Mouse (Mus musculus): ENCODE results near the gene Mcoln2. TPM values are rescaled to one million over a fixed set of nuclear protein-coding genes. Genes with fewer than 3 reads are reported as not detected.
A peak's percentile ranks its signal among the peaks of the same experiment; 100 is the strongest.

Gene Mcoln2
- total RNA-seq (2022): under 1 TPM in 3 of 4 experiments, not detected in 1; 0.12 to 0.30 (median 0.17) TPM

DNA sequence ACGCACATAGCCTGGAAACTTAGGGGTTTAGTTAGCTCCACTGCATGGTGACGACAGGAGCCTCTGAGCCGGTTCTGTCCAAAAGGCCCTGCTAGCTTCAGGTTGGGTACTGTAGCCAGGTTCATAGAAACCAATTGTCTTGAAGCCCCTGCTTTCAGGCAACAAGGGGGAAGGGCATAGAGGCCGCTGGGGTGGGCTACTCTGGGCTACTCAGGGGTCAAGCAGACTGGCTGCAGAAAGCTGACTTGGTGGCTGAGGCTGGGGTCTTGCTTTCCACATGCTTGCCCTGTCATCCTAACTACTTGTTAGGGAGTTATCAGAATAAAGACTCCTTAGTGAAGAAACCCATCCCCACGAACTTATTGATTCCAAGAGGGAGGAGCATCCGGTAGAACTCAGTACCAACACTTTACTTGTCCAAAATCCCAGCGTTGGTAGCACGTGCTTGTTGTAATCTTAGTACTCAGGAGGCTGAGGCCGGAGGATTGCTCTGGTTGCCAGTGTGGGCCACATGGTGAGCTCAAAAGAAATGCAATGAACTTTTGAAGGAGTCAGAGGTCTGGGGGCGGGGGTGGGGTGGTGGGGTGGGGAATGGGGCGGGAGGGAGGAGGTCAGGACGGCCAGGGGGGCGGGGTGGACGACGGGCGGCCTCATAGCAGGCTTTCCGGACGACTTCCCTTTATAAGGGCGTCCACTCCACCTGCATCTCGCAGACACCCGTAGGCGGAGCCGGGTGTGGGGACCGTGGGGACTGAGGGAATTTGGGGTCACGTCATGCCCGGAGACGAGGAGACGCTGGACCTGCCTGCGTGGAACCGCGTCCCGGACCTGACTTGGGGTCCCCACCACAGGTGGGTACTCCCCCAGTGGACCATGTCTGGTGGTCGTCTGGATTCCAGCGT lies at the start of gene Mcoln2:
Gene Mcoln2 (plus strand): TSS at position 678 of the 902 bp plus-strand sequence.
- no peak for DNase-seq (ENCODE audit: low spot score)

GRCm38 (mm10) chr3:146099925-146100324 lies 49.7 kb upstream of the Mcoln2 start:
- DNase-seq (ENCODE audit: low spot score): no peak

DNA sequence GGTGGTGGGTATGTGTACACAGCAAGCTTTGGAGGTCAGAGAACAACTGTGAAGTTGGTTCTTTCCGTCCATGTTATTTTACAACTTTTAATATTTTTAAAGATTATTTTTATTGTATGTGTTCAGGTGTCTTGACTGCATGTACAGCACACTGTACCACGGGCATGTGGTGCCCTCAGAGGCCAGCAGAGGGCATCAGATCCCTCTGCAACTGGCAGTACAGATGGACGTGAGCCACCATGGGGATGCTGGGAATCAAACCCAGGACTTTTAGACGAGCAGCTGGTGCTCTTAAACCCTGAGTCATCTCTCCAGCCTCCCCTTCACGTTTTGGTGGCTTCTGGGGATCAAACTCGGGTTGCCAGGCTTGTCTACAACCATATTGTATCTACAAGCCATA lies 47.6 kb upstream of the Mcoln2 start:
- DNase-seq (ENCODE audit: low spot score): no peak

DNA sequence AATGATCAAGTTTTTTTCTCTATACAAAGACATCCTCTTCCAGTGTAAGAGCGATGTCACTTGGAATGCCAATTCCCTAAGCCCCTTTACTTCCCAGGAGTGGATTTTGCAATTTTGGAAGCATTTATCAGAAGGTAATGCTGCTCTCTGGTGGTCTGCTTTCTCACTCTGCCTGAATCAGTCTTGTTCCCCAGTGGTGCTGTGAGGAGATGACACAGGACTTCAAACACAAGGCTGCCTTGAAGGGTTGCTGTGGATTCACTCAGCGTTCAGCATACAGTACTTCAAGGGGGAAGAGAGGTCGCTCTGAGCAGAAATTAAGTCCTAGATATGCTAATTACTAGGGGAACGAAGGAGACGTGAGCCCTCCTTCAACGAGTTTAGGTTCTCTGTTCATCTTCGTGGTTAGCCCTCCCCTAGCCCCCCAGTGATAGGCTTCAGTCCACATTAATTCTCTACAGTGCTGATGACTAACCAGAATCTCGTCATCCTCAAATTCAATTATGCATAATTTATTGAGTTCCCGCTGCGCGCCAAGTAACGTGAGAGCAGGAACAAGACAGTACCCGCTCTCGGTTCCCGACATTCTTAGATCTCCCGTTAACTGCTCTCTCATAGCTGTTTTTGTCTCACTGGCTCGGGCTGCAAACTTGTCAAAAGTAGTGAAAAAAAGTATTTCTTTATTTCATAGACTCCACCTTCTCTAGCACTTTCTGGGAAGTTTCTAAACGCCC lies 42.4 kb upstream of the Mcoln2 start:
- DNase-seq (ENCODE audit: low spot score): no peak

GRCm38 (mm10) chr3:146107921-146108571 lies 41.6 kb upstream of the Mcoln2 start, which contains the start of gene Wdr63:
Gene Wdr63, minus strand, starts transcription at chr3:146108130.
- peak; percentile 49 for DNase-seq (ENCODE audit: low spot score)

GRCm38 (mm10) chr3:146108945-146109344 lies 40.7 kb upstream of the Mcoln2 start:
- no peak for DNase-seq (ENCODE audit: low spot score)

- DNase-seq (ENCODE audit: low spot score): peak; percentile 56
These were observed 39.3 kb upstream of the Mcoln2 start for GRCm38 (mm10) chr3:146110358-146110757.

GRCm38 (mm10) chr3:146110916-146111315 lies 38.7 kb upstream of the Mcoln2 start:
- no peak for DNase-seq (ENCODE audit: low spot score)

- no peak for DNase-seq (ENCODE audit: low spot score)
These were observed 32.2 kb upstream of the Mcoln2 start, which contains the start of gene Mcoln3 for GRCm38 (mm10) chr3:146117258-146117996. Gene Mcoln3, plus strand, starts transcription at chr3:146117450.

DNA sequence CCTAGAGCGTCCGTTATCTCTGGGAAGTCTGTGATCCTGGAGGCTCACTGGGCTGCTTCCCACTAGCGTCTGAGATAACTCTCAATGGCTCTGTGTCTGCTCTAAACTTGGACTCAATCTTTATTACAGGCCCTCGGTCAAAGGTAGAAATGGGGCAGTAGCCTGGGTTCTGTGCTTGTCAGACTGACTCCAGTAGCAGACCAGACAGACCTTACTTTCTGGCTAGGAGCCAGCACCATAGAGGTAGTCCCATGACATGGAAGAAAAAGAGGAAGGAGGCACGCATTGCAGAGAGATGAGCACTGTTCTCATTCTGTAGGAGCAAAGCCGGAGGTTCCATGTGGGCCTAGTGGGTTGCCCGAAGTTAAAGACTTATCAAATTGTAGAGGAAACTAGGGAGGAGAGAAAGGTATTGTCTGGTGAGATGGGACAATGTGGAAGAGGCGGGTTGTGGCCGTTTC lies 31.6 kb upstream of the Mcoln2 start:
- DNase-seq (ENCODE audit: low spot score): no peak

- no peak for DNase-seq (ENCODE audit: low spot score)
These were observed 28.1 kb upstream of the Mcoln2 start for GRCm38 (mm10) chr3:146121310-146122124.

GRCm38 (mm10) chr3:146122125-146122420 lies 27.6 kb upstream of the Mcoln2 start:
- DNase-seq (ENCODE audit: low spot score): no peak

GRCm38 (mm10) chr3:146122807-146123463 lies 26.7 kb upstream of the Mcoln2 start:
- DNase-seq (ENCODE audit: low spot score): no peak

GRCm38 (mm10) chr3:146123464-146123825 lies 26.2 kb upstream of the Mcoln2 start:
- no peak for DNase-seq (ENCODE audit: low spot score)

DNA sequence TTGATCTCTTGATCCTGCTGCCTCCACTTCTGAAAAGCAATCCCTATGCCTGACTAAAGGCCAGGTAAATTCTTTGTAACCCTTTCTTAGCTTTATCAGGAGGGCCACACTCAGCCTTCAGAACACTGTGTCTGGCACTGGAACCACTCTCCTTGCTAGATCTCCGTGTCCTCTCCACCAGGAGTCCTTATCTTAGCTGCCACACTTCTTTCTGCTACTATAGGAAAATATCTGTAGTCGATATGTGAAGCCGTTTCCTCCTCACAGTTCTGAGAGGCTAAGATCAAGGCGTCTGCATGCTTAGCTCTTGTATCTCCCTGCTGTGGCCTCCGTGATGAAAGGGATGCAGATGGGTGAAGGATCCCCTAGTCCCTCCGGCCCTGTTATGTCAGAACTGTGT lies 22.4 kb upstream of the Mcoln2 start:
- DNase-seq (ENCODE audit: low spot score): no peak

GRCm38 (mm10) chr3:146134834-146135233 lies 14.8 kb upstream of the Mcoln2 start:
- no peak for DNase-seq (ENCODE audit: low spot score)

GRCm38 (mm10) chr3:146135417-146135816 lies 14.2 kb upstream of the Mcoln2 start:
- DNase-seq (ENCODE audit: low spot score): no peak

DNA sequence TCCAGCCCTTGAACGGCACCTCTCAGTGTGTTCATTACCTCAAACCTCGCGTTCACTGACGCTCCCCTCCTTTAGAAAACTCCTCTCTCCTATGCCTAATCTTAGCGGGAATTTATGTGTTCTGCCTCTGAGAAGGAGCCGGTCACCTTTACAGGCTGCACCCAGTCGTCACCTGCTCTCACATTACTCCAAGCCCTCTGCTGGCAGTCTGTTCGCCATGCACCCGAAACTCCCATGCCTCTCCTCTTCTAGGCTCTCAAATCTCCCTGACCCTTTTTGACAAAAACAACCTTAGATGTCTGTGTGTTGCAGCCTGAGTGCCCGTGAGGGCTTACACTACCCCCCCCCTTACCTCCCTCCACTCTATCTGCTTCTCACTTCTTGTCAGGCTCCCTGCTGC lies 13.2 kb upstream of the Mcoln2 start:
- DNase-seq (ENCODE audit: low spot score): no peak

DNA sequence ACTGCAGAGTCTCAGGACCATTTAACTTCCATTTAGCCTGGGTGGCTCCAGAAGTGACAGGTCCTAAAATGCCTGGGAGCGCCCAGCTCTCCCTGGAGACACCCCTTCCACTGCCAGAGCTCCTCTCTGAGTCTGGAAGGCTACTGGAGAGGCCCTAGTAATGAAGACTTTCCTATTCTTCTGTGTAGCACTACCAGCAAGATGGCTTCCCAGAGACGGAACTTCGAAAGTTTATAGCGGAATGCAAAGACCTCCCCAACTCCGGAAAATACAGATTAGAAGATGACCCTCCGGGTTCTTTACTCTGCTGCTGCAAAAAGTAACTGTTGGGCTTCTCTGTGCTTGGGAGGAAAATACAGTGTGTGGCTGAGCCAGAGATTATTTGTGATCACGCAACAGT lies 9.4 kb upstream of the Mcoln2 start:
- DNase-seq (ENCODE audit: low spot score): no peak

DNA sequence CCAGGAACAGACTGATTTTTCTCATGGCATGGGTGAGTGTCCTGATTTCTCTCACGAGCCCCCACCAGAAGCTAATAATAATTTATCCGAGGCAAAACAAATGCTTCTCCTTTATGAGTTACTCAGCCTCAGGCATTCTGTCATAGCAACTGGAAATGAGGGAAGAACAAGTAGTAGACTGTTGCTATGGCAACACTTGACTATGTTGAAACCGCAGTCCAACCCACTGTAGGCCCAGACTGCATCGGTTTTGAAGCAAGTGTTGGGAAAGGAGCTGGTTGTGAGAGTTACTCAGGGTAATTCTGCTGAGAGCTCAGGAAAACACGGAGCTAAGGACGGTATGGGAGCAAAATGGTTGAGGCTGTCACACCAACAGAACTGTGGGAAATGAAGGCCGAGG lies 7.1 kb upstream of the Mcoln2 start:
- DNase-seq (ENCODE audit: low spot score): no peak
